Mouse (Mus musculus) neural tube, embryonic 10.5 days (tissue): ENCODE results near the gene Ehd1.
"Not testable (repeated sequence)": the region's sequence is repeated elsewhere in the genome, so short reads cannot be mapped to it uniquely, and the experiment has no call there.

Experiments used
- DNase-seq: peaks from one replicate; pipeline ENCODE4 v3.0.0-alpha.2; 2017; ENCODE audit warnings: low spot score; ENCODE audit errors: extremely low spot score

Gene Ehd1

GRCm38 (mm10) chr19:6299450-6300267, 23.1 kb downstream of the Ehd1 start:
- no peak for DNase-seq

GRCm38 (mm10) chr19:6300402-6300841, 23.9 kb downstream of the Ehd1 start:
- no peak for DNase-seq

- DNase-seq, result no peak
Observed at GRCm38 (mm10) chr19:6302114-6302513, 25.6 kb downstream of the Ehd1 start.

GRCm38 (mm10) chr19:6302522-6302921, 26.0 kb downstream of the Ehd1 start:
- DNase-seq, result peak; percentile 45

- no peak for DNase-seq
Observed at GRCm38 (mm10) chr19:6303831-6304230, 27.3 kb downstream of the Ehd1 start.

GRCm38 (mm10) chr19:6304787-6305516, 28.4 kb downstream of the Ehd1 start:
- DNase-seq, result peak; percentile 91

- no peak for DNase-seq
Observed at GRCm38 (mm10) chr19:6305517-6306115, 29.1 kb downstream of the Ehd1 start.

GRCm38 (mm10) chr19:6306137-6306551, 29.6 kb downstream of the Ehd1 start, which contains the start of gene Cdc42bpg:
Cdc42bpg (plus strand) TSS chr19:6306456.
- DNase-seq, result peak; percentile 82

GRCm38 (mm10) chr19:6306586-6306985, 30.1 kb downstream of the Ehd1 start:
- DNase-seq, result peak; percentile 75

- DNase-seq, result no peak
Observed at GRCm38 (mm10) chr19:6307733-6308531, 31.4 kb downstream of the Ehd1 start.

GRCm38 (mm10) chr19:6310181-6310580, 33.7 kb downstream of the Ehd1 start:
- DNase-seq, result no peak

- not testable (repeated sequence) for DNase-seq
Observed at GRCm38 (mm10) chr19:6311783-6312182, 35.3 kb downstream of the Ehd1 start.

- no peak for DNase-seq
Observed at GRCm38 (mm10) chr19:6313796-6314195, 37.3 kb downstream of the Ehd1 start.

- no peak for DNase-seq
Observed at GRCm38 (mm10) chr19:6314513-6314912, 38.0 kb downstream of the Ehd1 start.

- no peak for DNase-seq
Observed at GRCm38 (mm10) chr19:6315573-6315972, 39.0 kb downstream of the Ehd1 start.

- DNase-seq, result no peak
Observed at GRCm38 (mm10) chr19:6318145-6318544, 41.6 kb downstream of the Ehd1 start.

- DNase-seq, result no peak
Observed at GRCm38 (mm10) chr19:6321358-6321757, 44.8 kb downstream of the Ehd1 start.

GRCm38 (mm10) chr19:6321786-6322621, 45.5 kb downstream of the Ehd1 start:
- no peak for DNase-seq

- no peak for DNase-seq
Observed at GRCm38 (mm10) chr19:6324751-6325150, 48.2 kb downstream of the Ehd1 start.

GRCm38 (mm10) chr19:6331178-6331577, 54.7 kb downstream of the Ehd1 start:
- DNase-seq, result no peak
